Mouse (Mus musculus) cortical plate, adult 2 months (tissue): ENCODE data around the gene Gltpd2. TPM values are rescaled to one million over a fixed set of nuclear protein-coding genes. Genes with fewer than 3 reads are reported as not detected.

Source experiments
- H3K27ac ChIP-seq: fragments of 200-500 bp; 2 replicates; pipeline ENCODE4 v1.5.1; 2012; ENCODE audit warnings: low read length, control low read depth, inconsistent platforms; ENCODE audit not compliant: insufficient read depth
- H3K4me1 ChIP-seq: fragments of 200-500 bp; 2 replicates; pipeline ENCODE4 v1.6.1; 2011; ENCODE audit warnings: low read length; ENCODE audit not compliant: control insufficient read depth, insufficient read depth
- H3K4me3 ChIP-seq: fragments of 200-500 bp; 2 replicates; pipeline ENCODE4 v1.5.1; 2011; ENCODE audit warnings: mild to moderate bottlenecking, low read length, control low read depth; ENCODE audit not compliant: insufficient read depth
- CTCF ChIP-seq: fragments of 200-500 bp; IDR thresholded peaks from 2 replicates; pipeline ENCODE4 v1.5.1; 2011; ENCODE audit warnings: mild to moderate bottlenecking, control low read depth, low read length; ENCODE audit not compliant: insufficient read depth; ENCODE audit errors: extremely low read depth
- POLR2A ChIP-seq: fragments of 200-500 bp; IDR thresholded peaks from 2 replicates; pipeline ENCODE4 v1.6.1; 2011; ENCODE audit warnings: mild to moderate bottlenecking, low read length, control low read depth; ENCODE audit not compliant: insufficient read depth; ENCODE audit errors: extremely low read depth
- polyA plus RNA-seq: library from polyadenylated mRNA; depleted of rRNA; stranded (reverse); fragments of >200 nt; gene quantifications from 2 replicates; pipeline ENCODE4 v1.2.3, GENCODE M21; 2012; rRNA removed

The Gltpd2 gene
- polyA plus RNA-seq, 1 experiment: not detected

GRCm38 (mm10) chr11:70562287-70562994 lies 43.4 kb downstream of the Gltpd2 start, which contains the start of gene Mink1:
TSS of gene Mink1 (plus strand) at chr11:70562881.
- H3K4me1 ChIP-seq: peaks cover 10% of the 10 kb centered on the region
- H3K27ac ChIP-seq: peak within 1 kb of the TSS; percentile 98
- TF ChIP-seq CTCF (no peak), POLR2A (peak; percentile 82)

GRCm38 (mm10) chr11:70562995-70563469 lies 44.0 kb downstream of the Gltpd2 start:
- peak overlapping the region; percentile 67 for H3K27ac ChIP-seq
- TF ChIP-seq CTCF (no peak), POLR2A (no peak)
- peak overlapping the region; percentile 86 for H3K4me3 ChIP-seq
- peaks cover 10% of the 10 kb centered on the region for H3K4me1 ChIP-seq

More at GRCm38 (mm10) chr11:70562287-70562994, 43.4 kb downstream of the Gltpd2 start, which contains the start of gene Mink1:
- H3K4me3 ChIP-seq: peak within 1 kb of the TSS; percentile 86

GRCm38 (mm10) chr11:70563470-70564275 lies 44.7 kb downstream of the Gltpd2 start:
- H3K4me3 ChIP-seq: peak overlapping the region; percentile 86
- no peak for TF ChIP-seq POLR2A
- 0 out of 2 replicates have a peak overlapping the region, but pooled peaks have one; percentile 67 for H3K27ac ChIP-seq
- peaks cover 10% of the 10 kb centered on the region for H3K4me1 ChIP-seq

- Histone ChIP-seq H3K4me1 (peaks cover 10% of the 10 kb centered on the region), H3K27ac (0 out of 2 replicates have a peak overlapping the region, but pooled peaks have one; percentile 33), H3K4me3 (peak overlapping the region; percentile 86)
- no peak for TF ChIP-seq POLR2A
These were observed 45.4 kb downstream of the Gltpd2 start for GRCm38 (mm10) chr11:70564276-70564873.

- Histone ChIP-seq H3K4me3 (no peak overlapping the region), H3K27ac (peak overlapping the region; percentile 54; the same call in 1 of the 2 replicates), H3K4me1 (peaks cover 17% of the 10 kb centered on the region)
- TF ChIP-seq POLR2A (no peak), CTCF (no peak)
These were observed 47.6 kb downstream of the Gltpd2 start for GRCm38 (mm10) chr11:70566586-70566985.

Other genes starting within 250 kb of the Gltpd2 start
- 0.08 TPM in 1 of 2 replicates, not detected in the other for gene Alox12e, start 196.6 kb upstream of the Gltpd2 start, polyA plus RNA-seq
- 0.06 and 0.10 TPM in 2 replicates for gene Alox15, start 167.2 kb upstream of the Gltpd2 start, polyA plus RNA-seq
- gene Pelp1, start 109.2 kb upstream of the Gltpd2 start, polyA plus RNA-seq: 19.0 and 20.2 TPM in 2 replicates
- 58.1 and 61.5 TPM in 2 replicates for gene Arrb2, start 86.6 kb upstream of the Gltpd2 start, polyA plus RNA-seq
- 14.8 and 15.4 TPM in 2 replicates for gene Med11, start 67.3 kb upstream of the Gltpd2 start, polyA plus RNA-seq
- 0.44 and 0.47 TPM in 2 replicates for gene Zmynd15, start 59.8 kb upstream of the Gltpd2 start, polyA plus RNA-seq
- 1.7 and 2.4 TPM in 2 replicates for gene Cxcl16, start 59.2 kb upstream of the Gltpd2 start, polyA plus RNA-seq
- gene Tm4sf5, start 14.0 kb upstream of the Gltpd2 start, polyA plus RNA-seq: 0.44 and 0.95 TPM in 2 replicates
- 0.23 and 0.34 TPM in 2 replicates for gene Vmo1, start 4.6 kb upstream of the Gltpd2 start, polyA plus RNA-seq
- 240 and 248 TPM in 2 replicates for gene Psmb6, start 6.2 kb downstream of the Gltpd2 start, polyA plus RNA-seq
- gene Gm40193, start 13.7 kb downstream of the Gltpd2 start, polyA plus RNA-seq: not detected in 2 replicates
- gene Pld2, start 20.9 kb downstream of the Gltpd2 start, polyA plus RNA-seq: 21.4 and 24.4 TPM in 2 replicates
- 318 and 325 TPM in 2 replicates for gene Mink1, start 43.7 kb downstream of the Gltpd2 start, polyA plus RNA-seq
- not detected in 2 replicates for gene 4930544D05Rik, start 96.7 kb downstream of the Gltpd2 start, polyA plus RNA-seq
- 0.19 and 0.27 TPM in 2 replicates for gene Chrne, start 100.0 kb downstream of the Gltpd2 start, polyA plus RNA-seq
- not detected in 2 replicates for gene Gp1ba, start 119.9 kb downstream of the Gltpd2 start, polyA plus RNA-seq
- gene Rnf167, start 128.0 kb downstream of the Gltpd2 start, polyA plus RNA-seq: 124 and 128 TPM in 2 replicates
- 139 and 143 TPM in 2 replicates for gene Slc25a11, start 128.3 kb downstream of the Gltpd2 start, polyA plus RNA-seq
- 270 and 277 TPM in 2 replicates for gene Pfn1, start 135.4 kb downstream of the Gltpd2 start, polyA plus RNA-seq
- gene Eno3, start 138.0 kb downstream of the Gltpd2 start, polyA plus RNA-seq: 26.4 and 26.6 TPM in 2 replicates
- 74.5 and 81.9 TPM in 2 replicates for gene Spag7, start 150.2 kb downstream of the Gltpd2 start, polyA plus RNA-seq
- gene Camta2, start 168.9 kb downstream of the Gltpd2 start, polyA plus RNA-seq: 126 and 138 TPM in 2 replicates
- gene Inca1, start 181.0 kb downstream of the Gltpd2 start, polyA plus RNA-seq: 4.8 and 5.2 TPM in 2 replicates
- 51.2 and 53.7 TPM in 2 replicates for gene Kif1c, start 181.4 kb downstream of the Gltpd2 start, polyA plus RNA-seq
- gene Zfp3, start 245.0 kb downstream of the Gltpd2 start, polyA plus RNA-seq: 8.0 and 8.9 TPM in 2 replicates